In the genomic region with DNA sequence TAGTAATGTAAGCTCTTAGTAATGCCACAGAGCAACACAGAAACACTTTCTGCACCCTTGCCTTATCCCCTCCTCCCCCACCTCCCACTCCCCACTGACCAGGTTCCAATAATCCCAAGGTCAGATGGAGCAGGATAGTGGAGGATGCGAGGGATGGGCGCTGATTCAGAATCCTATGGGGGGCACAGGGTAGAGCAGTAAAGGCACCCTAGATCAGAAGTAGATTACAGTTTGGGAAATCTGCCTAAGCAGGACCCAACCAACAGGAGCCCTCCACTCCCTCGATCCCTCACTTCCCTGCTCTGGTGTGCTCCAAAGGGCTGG, we compare ENCODE assay signal across 8 mouse cellular contexts. TPM values are rescaled to one million over a fixed set of nuclear protein-coding genes. Genes with fewer than 3 reads are reported as not detected.
DNase-seq lines count a peak whose midpoint lies in the region; ATAC-seq and TF ChIP-seq lines count a peak whose summit lies in the region.

No protein-coding gene starts in this region.

- no peaks in the 10 kb centered on the region for H3K36me3 ChIP-seq in liver, embryonic 11.5 days (ENCODE audit: control insufficient read depth, insufficient read depth, low read length)
- no peaks in the 10 kb centered on the region for H3K36me3 ChIP-seq in embryonic facial prominence, embryonic 15.5 days
- H3K36me3 ChIP-seq in intestine, embryonic 14.5 days (ENCODE audit: control insufficient read depth, insufficient read depth, low read length), result no peaks in the 10 kb centered on the region
- H3K36me3 ChIP-seq in myocyte (ENCODE audit: control insufficient read depth, insufficient read depth), result no peaks in the 10 kb centered on the region

- H3K4me2 ChIP-seq in liver, embryonic 11.5 days, result peak overlapping the region; percentile 94
- peak overlapping the region; percentile 90 for H3K4me2 ChIP-seq in embryonic facial prominence, embryonic 15.5 days (replicated peaks)
- H3K4me2 ChIP-seq in intestine, embryonic 14.5 days (ENCODE audit: low read length), result peak overlapping the region; percentile 97
- H3K4me2 ChIP-seq in myocyte (ENCODE audit: low read depth), result peak overlapping the region; percentile 78

- no peak overlapping the region; the same call in 1 of the 2 replicates for H3K9ac ChIP-seq in liver, embryonic 11.5 days (ENCODE audit: low read depth, low read length)
- H3K9ac ChIP-seq in embryonic facial prominence, embryonic 15.5 days, result peak overlapping the region; percentile 18; the same call in 1 of the 2 replicates
- H3K9ac ChIP-seq in intestine, embryonic 14.5 days (ENCODE audit: low read length), result peak overlapping the region; percentile 48

- peaks cover 80% of the 10 kb centered on the region for H3K27me3 ChIP-seq in liver, embryonic 11.5 days (replicated peaks; ENCODE audit: control insufficient read depth, insufficient read depth, low read length)
- H3K27me3 ChIP-seq in embryonic facial prominence, embryonic 15.5 days, result peaks cover 55% of the 10 kb centered on the region
- peaks cover 43% of the 10 kb centered on the region for H3K27me3 ChIP-seq in intestine, embryonic 14.5 days (replicated peaks; ENCODE audit: control insufficient read depth, insufficient read depth, low read length)
- no peaks in the 10 kb centered on the region for H3K27me3 ChIP-seq in myocyte (ENCODE audit: control insufficient read depth, insufficient read depth, insufficient read length)

- H3K9me3 ChIP-seq in liver, embryonic 11.5 days (ENCODE audit: control insufficient read depth, low read length), result no peaks in the 10 kb centered on the region
- H3K9me3 ChIP-seq in embryonic facial prominence, embryonic 15.5 days (replicated peaks), result no peaks in the 10 kb centered on the region
- no peaks in the 10 kb centered on the region for H3K9me3 ChIP-seq in intestine, embryonic 14.5 days (ENCODE audit: control insufficient read depth, low read length)

- H3K4me3 ChIP-seq in liver, embryonic 11.5 days (ENCODE audit: low read depth, low read length), result peak overlapping the region; percentile 58
- H3K4me3 ChIP-seq in embryonic facial prominence, embryonic 15.5 days (replicated peaks), result peak overlapping the region; percentile 45
- H3K4me3 ChIP-seq in intestine, embryonic 14.5 days (ENCODE audit: low read depth, low read length), result peak overlapping the region; percentile 46
- peak overlapping the region; percentile 0 for H3K4me3 ChIP-seq in myocyte

- TF ChIP-seq POLR2A in myocyte (IDR thresholded peaks at IDR 0.05; ENCODE audit: insufficient read length, low read depth), result no peak

- no peak for DNase-seq in liver, embryonic 11.5 days (ENCODE audit: low spot score)
- no peak for DNase-seq in liver
- DNase-seq in intestine, embryonic 14.5 days (ENCODE audit: low spot score), result peak; percentile 64
- DNase-seq in adrenal gland, postnatal 14 days, result no peak
- DNase-seq in ovary, postnatal 10 days (ENCODE audit: low spot score), result no peak
- DNase-seq in adipocyte (ENCODE audit: low spot score), result no peak

- H3K4me1 ChIP-seq in liver, embryonic 11.5 days (replicated peaks; ENCODE audit: control insufficient read depth, insufficient read depth, low read length), result peaks cover 14% of the 10 kb centered on the region; the same call in 1 of the 2 replicates
- peaks cover 16% of the 10 kb centered on the region for H3K4me1 ChIP-seq in embryonic facial prominence, embryonic 15.5 days
- peaks cover 11% of the 10 kb centered on the region; the same call in 1 of the 2 replicates for H3K4me1 ChIP-seq in intestine, embryonic 14.5 days (replicated peaks; ENCODE audit: control insufficient read depth, insufficient read depth, low read length)

- no peak overlapping the region for H3K27ac ChIP-seq in liver, embryonic 11.5 days (ENCODE audit: low read depth, low read length)
- H3K27ac ChIP-seq in embryonic facial prominence, embryonic 15.5 days (replicated peaks), result no peak overlapping the region
- no peak overlapping the region for H3K27ac ChIP-seq in intestine, embryonic 14.5 days (ENCODE audit: low read depth)

- no peak overlapping the region for H3ac ChIP-seq in myocyte (ENCODE audit: control insufficient read depth, insufficient read length)

- no peak; the same call in 1 of the 2 replicates for ATAC-seq in liver, embryonic 11.5 days (replicated peaks; ENCODE audit: low FRiP score)
- peak; percentile 63 for ATAC-seq in embryonic facial prominence, embryonic 15.5 days (ENCODE audit: insufficient number of reproducible peaks, low FRiP score, low TSS enrichment, low read depth)
- peak; percentile 77 for ATAC-seq in intestine, embryonic 14.5 days (replicated peaks; ENCODE audit: low FRiP score, low TSS enrichment, low read depth)

- no peaks in the 10 kb centered on the region for H3K79me2 ChIP-seq in myocyte (ENCODE audit: control insufficient read depth, insufficient read depth)

- 2% methylated on average over 3 of the region's 3 CpGs for WGBS in liver, embryonic 11.5 days
- WGBS in embryonic facial prominence, embryonic 15.5 days, result 4% methylated on average over 3 of the region's 3 CpGs
- WGBS in intestine, embryonic 14.5 days, result 6% methylated on average over 3 of the region's 3 CpGs

TF ChIP-seq in myocyte, 11 proteins besides CTCF, POLR2A, EP300 and RAD21:
- TF ChIP-seq POLR2AphosphoS2 (IDR thresholded peaks at IDR 0.05; ENCODE audit: insufficient read length, low read depth) (no peak), USF1 (IDR thresholded peaks at IDR 0.05; ENCODE audit: low read depth) (no peak), E2F4 (IDR thresholded peaks at IDR 0.05; ENCODE audit: insufficient read depth) (no peak), MYOG (IDR thresholded peaks at IDR 0.05; ENCODE audit: control insufficient read depth in 1 of 3, insufficient read depth in 1 of 3, insufficient read length in 2 of 3, low read depth in 2 of 3) (no peak), MYOD1 (IDR thresholded peaks at IDR 0.05; ENCODE audit: control insufficient read depth in 1 of 3, insufficient read length in 2 of 3, low read depth in 2 of 3) (no peak), SRF (IDR thresholded peaks at IDR 0.05; ENCODE audit: control insufficient read depth, insufficient read length, low read depth) (no peak), TCF3 (IDR thresholded peaks at IDR 0.05; ENCODE audit: insufficient read length, low read depth) (no peak), TCF12 (IDR thresholded peaks at IDR 0.05; ENCODE audit: insufficient read depth, poor library complexity, severe bottlenecking) (no peak), MAX (IDR thresholded peaks at IDR 0.05; ENCODE audit: low read depth) (no peak)

RNA-seq across cellular contexts. Expression of a gene that starts 0.4 kb away (rescaled TPM):
- 0.12 TPM in 1 of 2 replicates, not detected in the other for polyA plus RNA-seq in liver, embryonic 11.5 days (2014; fragmentation: Nextera tagmentation; extraction: Ambion mirVana)
- 1.8 and 2.3 TPM in 2 replicates for polyA plus RNA-seq in embryonic facial prominence, embryonic 15.5 days (2015; fragmentation: Nextera tagmentation; extraction: Ambion mirVana)
- polyA plus RNA-seq in intestine, embryonic 14.5 days (2014; fragmentation: Nextera tagmentation; extraction: Ambion mirVana), result 0.31 and 0.41 TPM in 2 replicates
- 0.37 TPM for polyA plus RNA-seq in myocyte (2012; fragmentation: generic; extraction: Trizol)
- not detected in 2 replicates for total RNA-seq in adrenal gland, postnatal 14 days (2021)

Comparison
In these comparisons a context has a peak if more than half of its experiments do, and no peak if none do; other contexts are left out.
1. H3K4me3 ChIP-seq: peak in every context shown above with its lines; median percentile 58 in liver, embryonic 11.5 days; 46 in intestine, embryonic 14.5 days; 45 in embryonic facial prominence, embryonic 15.5 days; 0 in myocyte.